Mouse (Mus musculus): ENCODE results near the gene Tmem236. TPM values are rescaled to one million over a fixed set of nuclear protein-coding genes. Genes with fewer than 3 reads are reported as not detected.
A peak's percentile ranks its signal among the peaks of the same experiment; 100 is the strongest.
"Not testable (repeated sequence)": the region's sequence is repeated elsewhere in the genome, so short reads cannot be mapped to it uniquely, and the experiment has no call there.

Gene Tmem236
- polyA plus RNA-seq, 1 experiment from 2014 or later: not detected

- no peaks in the 10 kb centered on the region for H3K4me1 ChIP-seq (replicated peaks)
- no peak overlapping the region for H3K4me3 ChIP-seq (replicated peaks)
- no peak overlapping the region for H3K27ac ChIP-seq
- no peaks in the 10 kb centered on the region for H3K9me3 ChIP-seq
- H3K36me3 ChIP-seq: no peaks in the 10 kb centered on the region
- no peaks in the 10 kb centered on the region for H3K27me3 ChIP-seq
- ATAC-seq: no peak
- H3K4me2 ChIP-seq (replicated peaks): no peak overlapping the region
- H3K9ac ChIP-seq (replicated peaks): no peak overlapping the region
- WGBS: 45% methylated on average over 2 of the region's 2 CpGs
These were observed 25.3 kb downstream of the Tmem236 start for GRCm38 (mm10) chr2:14199621-14200020.

GRCm38 (mm10) chr2:14200879-14201445 lies 26.6 kb downstream of the Tmem236 start:
- H3K9me3 ChIP-seq; H3K4me3 ChIP-seq (replicated peaks); H3K4me2 ChIP-seq (replicated peaks); H3K27ac ChIP-seq; H3K36me3 ChIP-seq; H3K9ac ChIP-seq (replicated peaks); H3K4me1 ChIP-seq (replicated peaks); H3K27me3 ChIP-seq; ATAC-seq: not testable (repeated sequence)
- WGBS: 88% methylated on average over 1 of the region's 2 CpGs

DNA sequence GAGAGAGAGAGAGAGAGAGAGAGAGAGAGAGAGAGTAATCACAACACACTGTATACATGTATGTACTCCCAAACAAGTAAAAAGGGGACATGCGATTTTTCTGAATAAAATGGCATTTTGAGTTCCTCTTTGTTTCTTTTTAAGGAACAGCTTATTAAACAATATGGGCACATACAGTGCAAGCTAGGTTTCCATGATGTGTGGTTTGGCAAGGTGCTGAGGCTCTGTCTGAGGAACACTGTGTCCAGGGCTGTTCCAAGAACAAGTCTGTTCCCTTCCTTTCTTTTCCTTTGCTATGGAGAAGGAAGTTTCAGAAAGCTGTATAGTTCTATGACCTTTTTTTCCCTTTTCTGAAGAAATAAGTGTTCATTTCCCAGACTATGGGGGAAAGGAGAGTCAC lies 30.0 kb downstream of the Tmem236 start:
- no peak for ATAC-seq
- 86% methylated on average over 1 of the region's 1 CpGs for WGBS
- H3K4me3 ChIP-seq (replicated peaks): no peak overlapping the region

DNA sequence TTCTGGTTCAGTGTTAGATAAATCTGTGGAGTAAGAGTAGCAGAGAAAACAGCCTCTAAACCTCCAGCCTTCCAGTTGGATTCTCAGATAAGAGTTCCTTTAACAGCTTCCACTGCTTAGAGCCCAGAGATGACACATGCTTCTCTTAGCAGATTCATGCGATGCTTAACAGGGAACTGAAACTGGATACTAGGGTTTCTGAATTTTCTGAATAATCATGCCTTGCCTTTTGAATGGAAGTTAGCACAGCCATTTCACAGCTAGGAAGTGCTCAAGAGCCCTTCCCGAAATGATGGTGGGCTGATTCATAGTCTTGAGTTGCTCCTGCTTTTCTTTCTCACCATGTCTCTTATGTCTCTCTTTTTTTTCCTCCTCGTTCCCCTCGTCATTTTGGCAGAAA lies 32.5 kb downstream of the Tmem236 start:
- no peak for ATAC-seq

More for the DNA sequence above, 30.0 kb downstream of the Tmem236 start:
- H3K27me3 ChIP-seq: no peaks in the 10 kb centered on the region
- H3K9ac ChIP-seq (replicated peaks): no peak overlapping the region
- no peaks in the 10 kb centered on the region for H3K4me1 ChIP-seq (replicated peaks)
- no peaks in the 10 kb centered on the region for H3K36me3 ChIP-seq
- no peaks in the 10 kb centered on the region for H3K9me3 ChIP-seq
- H3K4me2 ChIP-seq (replicated peaks): no peak overlapping the region
- H3K27ac ChIP-seq: no peak overlapping the region

GRCm38 (mm10) chr2:14210731-14211130 lies 36.4 kb downstream of the Tmem236 start:
- H3K4me1 ChIP-seq (replicated peaks): peaks cover 5% of the 10 kb centered on the region
- no peaks in the 10 kb centered on the region for H3K9me3 ChIP-seq
- no peak overlapping the region for H3K27ac ChIP-seq
- H3K27me3 ChIP-seq: no peaks in the 10 kb centered on the region
- H3K4me3 ChIP-seq (replicated peaks): no peak overlapping the region
- H3K36me3 ChIP-seq: no peaks in the 10 kb centered on the region
- no peak overlapping the region for H3K4me2 ChIP-seq (replicated peaks)
- no peak for ATAC-seq
- H3K9ac ChIP-seq (replicated peaks): no peak overlapping the region
- 93% methylated on average over 1 of the region's 1 CpGs for WGBS

More for the DNA sequence above, 32.5 kb downstream of the Tmem236 start:
- WGBS: 89% methylated on average over 4 of the region's 4 CpGs
- Histone ChIP-seq H3K4me1 (replicated peaks) (no peaks in the 10 kb centered on the region), H3K36me3 (no peaks in the 10 kb centered on the region), H3K27me3 (no peaks in the 10 kb centered on the region), H3K9me3 (no peaks in the 10 kb centered on the region), H3K4me3 (replicated peaks) (no peak overlapping the region), H3K27ac (no peak overlapping the region), H3K9ac (replicated peaks) (no peak overlapping the region), H3K4me2 (replicated peaks) (no peak overlapping the region)

GRCm38 (mm10) chr2:14211606-14212005 lies 37.3 kb downstream of the Tmem236 start:
- Histone ChIP-seq H3K4me2 (replicated peaks) (no peak overlapping the region), H3K27me3 (no peaks in the 10 kb centered on the region), H3K27ac (no peak overlapping the region), H3K9ac (replicated peaks) (no peak overlapping the region), H3K9me3 (no peaks in the 10 kb centered on the region), H3K4me1 (replicated peaks) (peaks cover 5% of the 10 kb centered on the region), H3K36me3 (no peaks in the 10 kb centered on the region), H3K4me3 (replicated peaks) (no peak overlapping the region)
- no peak for ATAC-seq

DNA sequence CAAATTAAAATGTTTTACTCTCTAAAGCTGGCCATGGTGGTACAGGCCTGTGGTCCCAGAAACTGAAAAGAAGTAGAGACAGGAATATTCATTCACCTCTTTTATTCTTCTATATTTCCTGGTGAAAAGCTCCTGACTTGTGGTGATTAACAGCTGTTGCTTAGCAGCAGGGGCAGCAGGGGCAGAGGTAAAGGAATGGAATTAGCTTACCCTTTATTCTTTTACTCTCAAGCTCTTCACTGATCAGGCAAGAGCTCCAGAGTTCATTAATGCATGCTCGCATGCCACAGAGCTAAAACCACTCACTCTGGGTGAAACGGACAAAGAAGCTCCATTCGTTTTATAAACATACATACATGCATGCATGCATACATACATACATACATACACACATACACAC lies 40.4 kb downstream of the Tmem236 start:
- H3K9ac ChIP-seq (replicated peaks): no peak overlapping the region
- H3K36me3 ChIP-seq: no peaks in the 10 kb centered on the region
- no peaks in the 10 kb centered on the region for H3K27me3 ChIP-seq
- WGBS: 3% methylated on average over 3 of the region's 3 CpGs
- peaks cover 5% of the 10 kb centered on the region for H3K4me1 ChIP-seq (replicated peaks)
- ATAC-seq: peak; percentile 77
- no peak overlapping the region for H3K4me3 ChIP-seq (replicated peaks)
- no peaks in the 10 kb centered on the region for H3K9me3 ChIP-seq
- H3K4me2 ChIP-seq (replicated peaks): no peak overlapping the region
- H3K27ac ChIP-seq: no peak overlapping the region

DNA sequence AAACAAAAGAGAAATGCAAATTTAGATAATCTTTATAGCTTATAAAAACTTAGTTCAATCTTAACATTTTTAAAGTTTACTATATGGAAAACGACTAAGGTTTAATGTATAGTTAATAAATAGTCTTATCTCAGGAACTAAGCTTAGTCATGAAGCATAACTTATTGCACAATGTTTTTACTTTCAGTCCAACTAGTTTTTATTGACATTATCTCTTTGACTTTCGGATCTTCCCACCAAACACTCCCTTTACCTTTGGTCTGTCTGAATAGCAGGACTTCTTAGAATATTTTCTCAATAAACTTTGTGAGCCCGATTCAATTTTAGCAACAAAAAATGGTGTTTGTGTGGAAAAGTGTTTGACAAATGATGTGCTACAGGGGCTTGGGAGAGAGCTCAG lies 42.3 kb downstream of the Tmem236 start:
- peaks cover 5% of the 10 kb centered on the region for H3K4me1 ChIP-seq (replicated peaks)
- no peaks in the 10 kb centered on the region for H3K9me3 ChIP-seq
- no peak overlapping the region for H3K9ac ChIP-seq (replicated peaks)
- no peak overlapping the region for H3K27ac ChIP-seq
- 88% methylated on average over 3 of the region's 3 CpGs for WGBS
- no peak overlapping the region for H3K4me2 ChIP-seq (replicated peaks)
- H3K27me3 ChIP-seq: no peaks in the 10 kb centered on the region
- no peaks in the 10 kb centered on the region for H3K36me3 ChIP-seq
- no peak for ATAC-seq
- H3K4me3 ChIP-seq (replicated peaks): no peak overlapping the region

GRCm38 (mm10) chr2:14218126-14218525 lies 43.8 kb downstream of the Tmem236 start:
- Histone ChIP-seq H3K4me2 (replicated peaks) (no peak overlapping the region), H3K36me3 (no peaks in the 10 kb centered on the region), H3K27me3 (no peaks in the 10 kb centered on the region), H3K27ac (no peak overlapping the region), H3K9ac (replicated peaks) (no peak overlapping the region), H3K4me1 (replicated peaks) (peaks cover 5% of the 10 kb centered on the region), H3K4me3 (replicated peaks) (no peak overlapping the region), H3K9me3 (no peaks in the 10 kb centered on the region)
- ATAC-seq: no peak
- WGBS: 82% methylated on average over 6 of the region's 6 CpGs

- no peaks in the 10 kb centered on the region for H3K4me1 ChIP-seq (replicated peaks)
- no peaks in the 10 kb centered on the region for H3K27me3 ChIP-seq
- no peaks in the 10 kb centered on the region for H3K9me3 ChIP-seq
- ATAC-seq: no peak
- no peak overlapping the region for H3K9ac ChIP-seq (replicated peaks)
- no peak overlapping the region for H3K4me2 ChIP-seq (replicated peaks)
- no peak overlapping the region for H3K4me3 ChIP-seq (replicated peaks)
- H3K36me3 ChIP-seq: no peaks in the 10 kb centered on the region
- H3K27ac ChIP-seq: no peak overlapping the region
- 79% methylated on average over 3 of the region's 4 CpGs for WGBS
These were observed 50.1 kb downstream of the Tmem236 start for GRCm38 (mm10) chr2:14224387-14224786.

GRCm38 (mm10) chr2:14228495-14228894 lies 54.2 kb downstream of the Tmem236 start:
- 81% methylated on average over 6 of the region's 6 CpGs for WGBS
- no peaks in the 10 kb centered on the region for H3K27me3 ChIP-seq
- no peaks in the 10 kb centered on the region for H3K36me3 ChIP-seq
- H3K27ac ChIP-seq: no peak overlapping the region
- no peak overlapping the region for H3K4me3 ChIP-seq (replicated peaks)
- no peak for ATAC-seq
- no peak overlapping the region for H3K4me2 ChIP-seq (replicated peaks)
- H3K4me1 ChIP-seq (replicated peaks): no peaks in the 10 kb centered on the region
- no peaks in the 10 kb centered on the region for H3K9me3 ChIP-seq
- no peak overlapping the region for H3K9ac ChIP-seq (replicated peaks)

DNA sequence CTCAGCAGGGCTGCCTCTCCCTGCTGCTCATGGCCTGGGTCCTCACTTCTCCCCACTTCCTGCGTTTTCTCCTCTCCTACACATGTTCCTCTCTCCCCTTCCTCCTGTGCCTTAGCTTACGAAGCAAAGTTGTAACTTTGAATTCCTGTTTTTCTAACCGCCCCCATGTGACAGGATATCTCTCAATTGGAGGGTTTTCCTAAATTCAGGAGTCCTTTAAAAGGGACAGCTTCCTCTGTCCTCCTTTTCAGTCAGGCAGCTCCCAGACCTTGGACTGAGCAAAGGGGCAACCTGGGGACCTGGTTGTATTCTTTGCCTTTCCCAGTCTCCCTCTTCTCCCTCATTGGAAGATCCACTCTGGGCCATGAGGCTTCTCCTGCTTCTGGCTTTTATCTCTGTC lies 54.8 kb downstream of the Tmem236 start, which contains the start of gene Mrc1:
Mrc1 (plus strand) TSS at position 244 of the 400 bp plus-strand sequence.
- Histone ChIP-seq H3K9ac (replicated peaks) (no peak within 1 kb of the TSS), H3K4me1 (replicated peaks) (no peaks in the 10 kb centered on the region), H3K9me3 (no peaks in the 10 kb centered on the region), H3K27me3 (no peaks in the 10 kb centered on the region), H3K36me3 (no peaks in the 10 kb centered on the region), H3K27ac (no peak within 1 kb of the TSS), H3K4me2 (replicated peaks) (no peak within 1 kb of the TSS), H3K4me3 (replicated peaks) (no peak within 1 kb of the TSS)
- 67% methylated on average over 3 of the region's 3 CpGs for WGBS
- no peak for ATAC-seq

DNA sequence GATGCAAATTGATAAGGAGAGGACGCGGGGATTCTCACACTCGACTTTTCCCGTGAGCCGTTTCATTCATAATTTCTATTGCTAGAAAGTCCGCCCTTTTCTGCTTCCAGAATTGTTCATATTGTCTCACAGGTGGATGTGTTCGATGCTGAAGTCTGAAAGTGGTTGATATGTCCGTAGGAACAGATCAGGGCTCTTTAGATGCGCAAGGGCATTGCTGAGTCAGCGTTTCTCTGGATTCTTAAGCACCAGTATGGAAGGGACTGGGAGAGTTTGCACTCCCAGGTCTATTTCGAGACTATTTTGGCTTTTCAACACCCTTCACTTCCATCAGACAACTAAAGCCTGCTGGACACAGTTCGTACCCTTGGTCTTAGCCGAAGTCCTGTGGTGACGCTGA lies 55.7 kb downstream of the Tmem236 start:
- ATAC-seq: no peak
- Histone ChIP-seq H3K4me3 (replicated peaks) (no peak overlapping the region), H3K4me2 (replicated peaks) (no peak overlapping the region), H3K36me3 (no peaks in the 10 kb centered on the region), H3K27ac (no peak overlapping the region), H3K9me3 (no peaks in the 10 kb centered on the region), H3K27me3 (no peaks in the 10 kb centered on the region), H3K4me1 (replicated peaks) (no peaks in the 10 kb centered on the region), H3K9ac (replicated peaks) (no peak overlapping the region)
- WGBS: 94% methylated on average over 14 of the region's 14 CpGs
